Mouse (Mus musculus) lung, embryonic 16.5 days (tissue): ENCODE measurements around the gene Fbxl12. TPM values are rescaled to one million over a fixed set of nuclear protein-coding genes. Genes with fewer than 3 reads are reported as not detected.
"Not testable (repeated sequence)": the region's sequence is repeated elsewhere in the genome, so short reads cannot be mapped to it uniquely, and the experiment has no call there.

Experiments used
- ATAC-seq: fragments of 200-750 bp; cut with Nextera tagmentation; 2 replicates; pipeline ENCODE4 v1.8.0; 2017; ENCODE audit warnings: low read depth, mild to moderate bottlenecking, moderate library complexity
- H3K27ac ChIP-seq: fragments of 300-500 bp; sonication (generic); 2 replicates; pipeline ENCODE4 v1.5.1; 2014; ENCODE audit warnings: mild to moderate bottlenecking, control low read depth, low read length
- H3K27me3 ChIP-seq: fragments of 300-500 bp; sonication (generic); 2 replicates; pipeline ENCODE4 v1.6.1; 2014; ENCODE audit warnings: low read depth, low read length, mixed read lengths; ENCODE audit not compliant: control insufficient read depth, insufficient read depth
- H3K36me3 ChIP-seq: fragments of 300-500 bp; sonication (generic); 2 replicates; pipeline ENCODE4 v1.6.1; 2014; ENCODE audit warnings: low read length; ENCODE audit not compliant: control insufficient read depth, insufficient read depth
- H3K4me1 ChIP-seq: fragments of 300-500 bp; sonication (generic); replicated peaks from 2 replicates; pipeline ENCODE4 v1.6.1; 2014; ENCODE audit warnings: low read length, mixed read lengths; ENCODE audit not compliant: control insufficient read depth, insufficient read depth
- H3K4me2 ChIP-seq: fragments of 300-500 bp; sonication (generic); 2 replicates; pipeline ENCODE4 v1.6.1; 2014; ENCODE audit warnings: low read depth, low read length, control low read depth
- H3K4me3 ChIP-seq: fragments of 300-500 bp; sonication (generic); 2 replicates; pipeline ENCODE4 v1.5.1; 2014; ENCODE audit warnings: mild to moderate bottlenecking, low read length, control low read depth
- H3K9ac ChIP-seq: fragments of 300-500 bp; sonication (generic); 2 replicates; pipeline ENCODE4 v1.6.1; 2014; ENCODE audit warnings: low read length, control low read depth
- H3K9me3 ChIP-seq: fragments of 300-500 bp; sonication (generic); 2 replicates; pipeline ENCODE4 v1.6.1; 2016; ENCODE audit warnings: low read length; ENCODE audit not compliant: control insufficient read depth
- WGBS: fragments of 180-500 bp; shearing (Covaris S2); extraction: QIAGEN DNeasy Blood & Tissue Kit; methylation state at CpG from one replicate; pipeline ENCODE4 v1.1.7; 2014; 5-methylcytosine and 5-hydroxymethylcytosine counted together
- polyA plus RNA-seq: library from polyadenylated mRNA; unstranded; fragments of >200 nt; fragmentation: Nextera tagmentation; extraction: Ambion mirVana; gene quantifications from 2 replicates; pipeline ENCODE4 v1.2.1, GENCODE M21; 2015

The Fbxl12 gene
- polyA plus RNA-seq, 1 experiment from 2014 or later, result 20.9 TPM

DNA sequence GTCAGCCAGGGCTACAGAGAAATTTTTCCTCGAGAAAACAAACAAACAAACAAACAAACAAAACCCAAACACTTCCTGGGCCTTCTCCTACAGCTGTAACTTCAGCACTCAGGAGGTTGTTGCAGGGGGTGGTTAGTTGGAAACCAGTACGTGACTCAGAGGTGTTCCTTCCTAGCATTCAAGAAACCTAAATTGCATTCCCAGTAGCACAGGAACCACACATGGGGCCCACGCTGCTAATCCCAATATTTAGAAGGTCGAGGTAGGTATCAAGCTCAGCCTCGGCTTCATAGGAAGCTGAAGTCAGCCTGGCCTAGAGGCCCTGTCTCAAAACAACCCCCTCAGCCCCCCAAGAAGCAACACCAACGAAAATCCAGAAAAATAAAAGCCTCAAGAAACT, 3.1 kb downstream of the Fbxl12 start:
- H3K27me3 ChIP-seq, result no peaks in the 10 kb centered on the region
- H3K9ac ChIP-seq, result peak overlapping the region; percentile 86
- no peaks in the 10 kb centered on the region for H3K9me3 ChIP-seq
- 7% methylated on average over 6 of the region's 6 CpGs for WGBS
- no peak for ATAC-seq
- H3K27ac ChIP-seq, result no peak overlapping the region
- peak overlapping the region; percentile 83 for H3K4me2 ChIP-seq
- H3K4me3 ChIP-seq, result peak overlapping the region; percentile 94
- H3K4me1 ChIP-seq, result peaks cover 19% of the 10 kb centered on the region; the same call in 1 of the 2 replicates
- peaks cover 15% of the 10 kb centered on the region for H3K36me3 ChIP-seq

DNA sequence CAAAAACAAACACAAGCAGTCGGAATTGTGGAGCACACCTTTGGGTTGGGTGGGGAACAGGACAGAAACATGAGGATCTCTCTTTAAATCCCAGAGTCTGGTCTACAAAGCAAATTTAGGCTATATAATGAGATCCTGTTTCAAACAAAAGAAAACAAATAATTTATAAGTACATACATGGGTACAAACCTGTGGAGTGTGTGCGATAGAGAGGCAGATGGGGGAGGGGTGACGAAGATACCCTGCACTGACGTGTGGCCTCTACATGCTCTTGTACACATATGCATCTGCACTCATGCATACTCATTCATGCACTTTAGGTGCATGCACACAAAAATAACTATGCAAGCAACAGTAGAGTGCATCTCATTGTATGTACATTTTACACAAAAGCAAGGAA, 5.1 kb downstream of the Fbxl12 start:
- no peak for ATAC-seq
- no peak overlapping the region for H3K9ac ChIP-seq
- H3K4me2 ChIP-seq, result no peak overlapping the region
- H3K36me3 ChIP-seq, result peaks cover 11% of the 10 kb centered on the region
- no peaks in the 10 kb centered on the region for H3K9me3 ChIP-seq
- no peaks in the 10 kb centered on the region for H3K27me3 ChIP-seq
- peaks cover 10% of the 10 kb centered on the region; the same call in 1 of the 2 replicates for H3K4me1 ChIP-seq
- H3K4me3 ChIP-seq, result no peak overlapping the region
- no peak overlapping the region for H3K27ac ChIP-seq
- 87% methylated on average over 4 of the region's 4 CpGs for WGBS

DNA sequence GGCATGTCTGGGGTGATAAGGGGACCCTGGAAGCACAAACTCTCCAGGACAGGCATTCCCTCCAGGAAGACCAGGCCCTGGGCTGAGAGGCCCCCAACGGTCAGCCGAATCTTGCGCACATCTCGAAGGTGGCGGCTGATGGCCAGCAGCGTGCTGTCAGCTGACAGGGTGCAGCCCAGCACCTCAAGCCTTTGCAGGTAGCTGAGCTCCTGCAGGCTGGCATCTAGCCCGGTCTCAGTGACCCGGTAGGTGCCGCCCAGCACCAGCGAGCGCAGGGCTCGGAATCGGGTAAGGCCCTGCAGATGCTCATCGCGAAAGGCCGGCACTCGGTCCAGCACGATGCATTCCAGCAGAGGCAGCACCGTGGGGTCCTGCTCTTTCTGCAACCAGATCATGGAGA, 6.0 kb downstream of the Fbxl12 start:
- Histone ChIP-seq H3K9me3 (no peaks in the 10 kb centered on the region), H3K4me2 (no peak overlapping the region), H3K4me1 (peaks cover 10% of the 10 kb centered on the region; the same call in 1 of the 2 replicates), H3K36me3 (peaks cover 11% of the 10 kb centered on the region), H3K4me3 (no peak overlapping the region), H3K27me3 (no peaks in the 10 kb centered on the region), H3K27ac (no peak overlapping the region), H3K9ac (no peak overlapping the region)
- WGBS, result 92% methylated on average over 19 of the region's 19 CpGs
- ATAC-seq, result no peak

GRCm38 (mm10) chr9:20636790-20637189, 7.8 kb downstream of the Fbxl12 start:
- WGBS, result 65% methylated on average over 2 of the region's 2 CpGs
- H3K27ac ChIP-seq, result no peak overlapping the region
- no peak overlapping the region for H3K9ac ChIP-seq
- ATAC-seq, result no peak
- peaks cover 10% of the 10 kb centered on the region; the same call in 1 of the 2 replicates for H3K4me1 ChIP-seq
- H3K4me3 ChIP-seq, result no peak overlapping the region
- H3K36me3 ChIP-seq, result peaks cover 11% of the 10 kb centered on the region
- H3K4me2 ChIP-seq, result no peak overlapping the region
- H3K9me3 ChIP-seq, result no peaks in the 10 kb centered on the region
- no peaks in the 10 kb centered on the region for H3K27me3 ChIP-seq

GRCm38 (mm10) chr9:20636256-20636655, 8.3 kb downstream of the Fbxl12 start:
- Histone ChIP-seq H3K27ac (no peak overlapping the region), H3K9ac (no peak overlapping the region), H3K4me2 (no peak overlapping the region), H3K9me3 (no peaks in the 10 kb centered on the region; the same call in 1 of the 2 replicates), H3K36me3 (peaks cover 11% of the 10 kb centered on the region), H3K4me3 (no peak overlapping the region), H3K4me1 (peaks cover 7% of the 10 kb centered on the region; the same call in 1 of the 2 replicates), H3K27me3 (no peaks in the 10 kb centered on the region)
- ATAC-seq, result no peak
- WGBS, result 82% methylated on average over 3 of the region's 3 CpGs

- WGBS, result 86% methylated on average over 8 of the region's 8 CpGs
- not testable (repeated sequence) for H3K27me3 ChIP-seq, H3K4me1 ChIP-seq, H3K9me3 ChIP-seq, H3K27ac ChIP-seq, H3K4me2 ChIP-seq, ATAC-seq, H3K9ac ChIP-seq, H3K4me3 ChIP-seq
- H3K36me3 ChIP-seq, result peaks cover 11% of the 10 kb centered on the region
Measured at GRCm38 (mm10) chr9:20635676-20636075, 8.9 kb downstream of the Fbxl12 start.

DNA sequence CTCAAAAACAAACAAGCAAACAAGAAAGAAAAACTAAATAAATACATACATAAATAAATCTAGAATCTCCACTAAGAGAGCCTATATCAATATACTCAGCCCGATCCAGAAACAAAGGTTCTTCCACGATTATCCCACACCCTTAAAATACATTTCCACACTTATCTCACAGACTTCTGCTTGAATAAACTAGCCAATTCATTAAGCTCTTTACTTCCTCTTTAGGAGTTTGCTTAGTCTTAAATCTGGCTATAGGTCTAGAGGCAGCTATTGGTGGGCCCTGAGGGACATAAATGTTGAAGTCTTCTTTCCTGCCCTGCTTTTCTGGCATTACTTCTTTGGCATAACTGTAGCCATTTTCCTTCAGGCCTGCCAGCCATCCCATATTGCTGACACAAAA, 13.2 kb downstream of the Fbxl12 start:
- no peak overlapping the region for H3K4me2 ChIP-seq
- H3K4me1 ChIP-seq, result no peaks in the 10 kb centered on the region
- no peaks in the 10 kb centered on the region for H3K27me3 ChIP-seq
- 85% methylated on average over 2 of the region's 2 CpGs for WGBS
- H3K4me3 ChIP-seq, result no peak overlapping the region
- ATAC-seq, result no peak
- no peaks in the 10 kb centered on the region; the same call in 1 of the 2 replicates for H3K9me3 ChIP-seq
- no peaks in the 10 kb centered on the region for H3K36me3 ChIP-seq
- H3K9ac ChIP-seq, result no peak overlapping the region
- H3K27ac ChIP-seq, result no peak overlapping the region

DNA sequence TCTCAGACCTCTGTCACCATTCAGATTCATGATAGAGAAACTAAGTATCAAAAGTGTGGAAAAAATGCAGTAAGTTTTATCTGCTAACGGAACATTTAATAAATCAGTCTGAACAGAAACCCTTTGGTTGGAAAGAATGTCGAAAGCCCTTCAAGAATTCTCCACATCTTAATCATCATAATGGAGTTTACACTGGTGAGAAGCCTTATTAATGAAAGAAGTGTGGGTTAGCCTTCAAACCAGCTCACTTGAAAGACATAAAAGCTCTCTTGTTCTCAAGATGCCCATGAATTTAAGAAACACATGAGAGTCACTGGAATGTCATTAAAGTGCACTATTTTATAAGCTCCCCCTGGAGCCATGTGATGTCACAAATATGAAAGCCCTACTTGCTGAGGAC, 27.9 kb downstream of the Fbxl12 start:
- Histone ChIP-seq H3K4me1 (no peaks in the 10 kb centered on the region), H3K4me3 (no peak overlapping the region), H3K36me3 (no peaks in the 10 kb centered on the region; the same call in 1 of the 2 replicates), H3K9ac (no peak overlapping the region), H3K4me2 (no peak overlapping the region), H3K27ac (peak overlapping the region; percentile 44; the same call in 1 of the 2 replicates), H3K27me3 (no peaks in the 10 kb centered on the region), H3K9me3 (no peaks in the 10 kb centered on the region)
- 51% methylated on average over 2 of the region's 2 CpGs for WGBS
- ATAC-seq, result peak; percentile 86

DNA sequence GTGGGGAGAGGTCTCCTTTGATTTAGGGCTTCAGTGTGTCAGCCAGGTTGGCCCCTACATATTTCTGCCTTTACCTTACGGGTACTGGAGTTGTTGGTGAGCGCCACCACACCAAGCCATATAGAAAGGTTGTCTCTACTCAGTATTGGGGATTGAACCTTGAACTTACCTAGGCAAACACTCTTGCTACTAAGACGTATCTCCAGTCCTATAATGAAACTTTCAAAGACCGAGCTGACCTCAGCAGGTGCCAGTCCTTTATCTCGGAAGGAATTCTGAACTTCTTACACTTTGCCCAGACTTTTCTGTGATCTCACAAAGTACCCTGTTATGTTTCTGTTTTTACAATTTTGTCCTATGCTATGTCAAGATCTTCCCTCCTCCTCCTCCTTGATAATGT, 32.6 kb downstream of the Fbxl12 start:
- no peak for ATAC-seq
- Histone ChIP-seq H3K4me3 (no peak overlapping the region), H3K9me3 (peaks cover 5% of the 10 kb centered on the region), H3K27ac (no peak overlapping the region), H3K4me2 (no peak overlapping the region), H3K4me1 (no peaks in the 10 kb centered on the region), H3K36me3 (peaks cover 6% of the 10 kb centered on the region), H3K9ac (no peak overlapping the region), H3K27me3 (no peaks in the 10 kb centered on the region)
- WGBS, result 73% methylated on average over 5 of the region's 5 CpGs
